Mouse (Mus musculus): ENCODE data around the gene Siae.

The Siae gene

GRCm38 (mm10) chr9:37569231-37569835 is 13.8 kb downstream of the Siae start:
- DNase-seq (ENCODE audit: extremely low spot score, low spot score), result no peak

- no peak for DNase-seq (ENCODE audit: extremely low spot score, low spot score)
Measured at GRCm38 (mm10) chr9:37572204-37572876, 16.8 kb downstream of the Siae start.

GRCm38 (mm10) chr9:37576436-37576930 is 21.0 kb downstream of the Siae start:
- peak; percentile 21 for DNase-seq (ENCODE audit: extremely low spot score, low spot score)

- DNase-seq (ENCODE audit: extremely low spot score, low spot score), result no peak
Measured at GRCm38 (mm10) chr9:37583594-37583993, 28.1 kb downstream of the Siae start.

GRCm38 (mm10) chr9:37586718-37587117 is 31.2 kb downstream of the Siae start:
- no peak for DNase-seq (ENCODE audit: extremely low spot score, low spot score)

- no peak for DNase-seq (ENCODE audit: extremely low spot score, low spot score)
Measured at GRCm38 (mm10) chr9:37590381-37590780, 34.9 kb downstream of the Siae start.

- DNase-seq (ENCODE audit: extremely low spot score, low spot score), result no peak
Measured at GRCm38 (mm10) chr9:37592025-37592424, 36.5 kb downstream of the Siae start.

- no peak for DNase-seq (ENCODE audit: extremely low spot score, low spot score)
Measured at GRCm38 (mm10) chr9:37592633-37593032, 37.1 kb downstream of the Siae start.

GRCm38 (mm10) chr9:37593690-37594089 is 38.2 kb downstream of the Siae start:
- DNase-seq (ENCODE audit: extremely low spot score, low spot score), result no peak

GRCm38 (mm10) chr9:37595570-37595969 is 40.1 kb downstream of the Siae start:
- DNase-seq (ENCODE audit: extremely low spot score, low spot score), result no peak

GRCm38 (mm10) chr9:37598637-37599036 is 43.1 kb downstream of the Siae start:
- no peak for DNase-seq (ENCODE audit: extremely low spot score, low spot score)

- DNase-seq (ENCODE audit: extremely low spot score, low spot score), result no peak
Measured at GRCm38 (mm10) chr9:37600538-37601205, 45.2 kb downstream of the Siae start.

- no peak for DNase-seq (ENCODE audit: extremely low spot score, low spot score)
Measured at GRCm38 (mm10) chr9:37605089-37605488, 49.6 kb downstream of the Siae start.

- no peak for DNase-seq (ENCODE audit: extremely low spot score, low spot score)
Measured at GRCm38 (mm10) chr9:37609558-37609957, 54.1 kb downstream of the Siae start.

GRCm38 (mm10) chr9:37613182-37613910 is 57.8 kb downstream of the Siae start, which contains the start of gene Spa17:
Gene Spa17, minus strand, starts transcription at chr9:37613722.
- peak; percentile 87 for DNase-seq (ENCODE audit: extremely low spot score, low spot score)

GRCm38 (mm10) chr9:37613911-37614280 is 58.4 kb downstream of the Siae start:
- DNase-seq (ENCODE audit: extremely low spot score, low spot score), result no peak

- no peak for DNase-seq (ENCODE audit: extremely low spot score, low spot score)
Measured at GRCm38 (mm10) chr9:37614316-37614715, 58.8 kb downstream of the Siae start.

GRCm38 (mm10) chr9:37615220-37615619 is 59.7 kb downstream of the Siae start:
- DNase-seq (ENCODE audit: extremely low spot score, low spot score), result no peak

GRCm38 (mm10) chr9:37616770-37617169 is 61.3 kb downstream of the Siae start:
- no peak for DNase-seq (ENCODE audit: extremely low spot score, low spot score)

- no peak for DNase-seq (ENCODE audit: extremely low spot score, low spot score)
Measured at GRCm38 (mm10) chr9:37621290-37621689, 65.8 kb downstream of the Siae start.

GRCm38 (mm10) chr9:37623981-37624380 is 68.5 kb downstream of the Siae start:
- DNase-seq (ENCODE audit: extremely low spot score, low spot score), result no peak

GRCm38 (mm10) chr9:37624502-37624901 is 69.0 kb downstream of the Siae start:
- DNase-seq (ENCODE audit: extremely low spot score, low spot score), result no peak
